Mouse (Mus musculus): ENCODE results near the gene Rbak.
"Not testable (repeated sequence)": the region's sequence is repeated elsewhere in the genome, so short reads cannot be mapped to it uniquely, and the experiment has no call there.

Rbak gene

GRCm38 (mm10) chr5:143180255-143181076 is at the start of gene Rbak, which contains the start of gene Spdye4b:
Rbak (minus strand) TSS chr5:143180775.
Spdye4b (plus strand) TSS chr5:143181017.
- peak; percentile 95 to 97 for DNase-seq (ENCODE audit: low spot score in 2 of 2)

- no peak for DNase-seq (ENCODE audit: low spot score in 2 of 2)
Observed at GRCm38 (mm10) chr5:143226790-143227189, 46.2 kb upstream of the Rbak start, which contains the start of gene Spdye4a. Spdye4a (minus strand) TSS chr5:143226890.

GRCm38 (mm10) chr5:143222287-143222686 is 41.7 kb upstream of the Rbak start:
- DNase-seq (ENCODE audit: low spot score in 2 of 2): no peak

GRCm38 (mm10) chr5:143220996-143221395 is 40.4 kb upstream of the Rbak start:
- DNase-seq (ENCODE audit: low spot score in 2 of 2): no peak

GRCm38 (mm10) chr5:143213832-143214231 is 33.3 kb upstream of the Rbak start:
- no peak for DNase-seq (ENCODE audit: low spot score in 2 of 2)

- no peak for DNase-seq (ENCODE audit: low spot score in 2 of 2)
Observed at GRCm38 (mm10) chr5:143205015-143205414, 24.4 kb upstream of the Rbak start.

GRCm38 (mm10) chr5:143196506-143196905 is 15.9 kb upstream of the Rbak start:
- no peak for DNase-seq (ENCODE audit: low spot score in 2 of 2)

GRCm38 (mm10) chr5:143195166-143195565 is 14.6 kb upstream of the Rbak start:
- DNase-seq (ENCODE audit: low spot score in 2 of 2): no peak

GRCm38 (mm10) chr5:143194747-143195146 is 14.2 kb upstream of the Rbak start:
- DNase-seq (ENCODE audit: low spot score in 2 of 2): not testable (repeated sequence)

- no peak for DNase-seq (ENCODE audit: low spot score in 2 of 2)
Observed at GRCm38 (mm10) chr5:143192806-143193205, 12.2 kb upstream of the Rbak start.

GRCm38 (mm10) chr5:143188014-143188413 is 7.4 kb upstream of the Rbak start:
- DNase-seq (ENCODE audit: low spot score in 2 of 2): not testable (repeated sequence)

GRCm38 (mm10) chr5:143179179-143179578 is 1.4 kb downstream of the Rbak start:
- no peak for DNase-seq (ENCODE audit: low spot score in 2 of 2)

- no peak for DNase-seq (ENCODE audit: low spot score in 2 of 2)
Observed at GRCm38 (mm10) chr5:143177541-143178200, 2.9 kb downstream of the Rbak start.

GRCm38 (mm10) chr5:143175970-143176369 is 4.6 kb downstream of the Rbak start:
- no peak for DNase-seq (ENCODE audit: low spot score in 2 of 2)

- no peak for DNase-seq (ENCODE audit: low spot score in 2 of 2)
Observed at GRCm38 (mm10) chr5:143165508-143166070, 15.0 kb downstream of the Rbak start.

- no peak for DNase-seq (ENCODE audit: low spot score in 2 of 2)
Observed at GRCm38 (mm10) chr5:143155534-143155933, 25.0 kb downstream of the Rbak start.

- DNase-seq (ENCODE audit: low spot score in 2 of 2): no peak
Observed at GRCm38 (mm10) chr5:143153756-143154155, 26.8 kb downstream of the Rbak start.

- no peak for DNase-seq (ENCODE audit: low spot score in 2 of 2)
Observed at GRCm38 (mm10) chr5:143150044-143150443, 30.5 kb downstream of the Rbak start.

GRCm38 (mm10) chr5:143149536-143149935 is 31.0 kb downstream of the Rbak start:
- no peak for DNase-seq (ENCODE audit: low spot score in 2 of 2)

GRCm38 (mm10) chr5:143148661-143149060 is 31.9 kb downstream of the Rbak start:
- no peak for DNase-seq (ENCODE audit: low spot score in 2 of 2)

GRCm38 (mm10) chr5:143147481-143147880 is 33.1 kb downstream of the Rbak start, which contains the start of gene Olfr718-ps1:
Olfr718-ps1 (minus strand) TSS chr5:143147581.
- DNase-seq (ENCODE audit: low spot score in 2 of 2): no peak

- no peak for DNase-seq (ENCODE audit: low spot score in 2 of 2)
Observed at GRCm38 (mm10) chr5:143137580-143137979, 43.0 kb downstream of the Rbak start.

Data from right cerebral cortex, postnatal 36 days (tissue).